Mouse (Mus musculus) cerebellum, adult 18-20 months (tissue): ENCODE data around the gene Gpr156.
"Not testable (repeated sequence)": the region's sequence is repeated elsewhere in the genome, so short reads cannot be mapped to it uniquely, and the experiment has no call there.

Experiments used
- DNase-seq, 2 experiments: peaks; one replicate each; pipeline ENCODE4 v3.0.0; 2021

Gene Gpr156

GRCm38 (mm10) chr16:37962696-37963095 is 46.4 kb downstream of the Gpr156 start:
- not testable (repeated sequence) for DNase-seq

GRCm38 (mm10) chr16:37963331-37964281 is 47.3 kb downstream of the Gpr156 start:
- DNase-seq = no peak

- no peak for DNase-seq
Measured at GRCm38 (mm10) chr16:37964380-37965070, 48.2 kb downstream of the Gpr156 start.

- no peak for DNase-seq
Measured at GRCm38 (mm10) chr16:37966871-37967270, 50.6 kb downstream of the Gpr156 start.

- no peak for DNase-seq
Measured at GRCm38 (mm10) chr16:37967415-37967814, 51.1 kb downstream of the Gpr156 start.

GRCm38 (mm10) chr16:37971522-37971921 is 55.2 kb downstream of the Gpr156 start:
- DNase-seq = no peak

GRCm38 (mm10) chr16:37972357-37972756 is 56.1 kb downstream of the Gpr156 start:
- DNase-seq = peak in 1 of 2 experiments; percentile 9

GRCm38 (mm10) chr16:37973239-37973638 is 56.9 kb downstream of the Gpr156 start:
- not testable (repeated sequence) for DNase-seq

GRCm38 (mm10) chr16:37973855-37974519 is 57.7 kb downstream of the Gpr156 start:
- peak; percentile 19 to 24 for DNase-seq

- DNase-seq = peak in 1 of 2 experiments; percentile 24
Measured at GRCm38 (mm10) chr16:37974520-37975340, 58.4 kb downstream of the Gpr156 start.

GRCm38 (mm10) chr16:37981907-37982306 is 65.6 kb downstream of the Gpr156 start:
- no peak for DNase-seq

GRCm38 (mm10) chr16:37988211-37988865 is 72.0 kb downstream of the Gpr156 start:
- DNase-seq = no peak

- no peak for DNase-seq
Measured at GRCm38 (mm10) chr16:37989796-37990195, 73.5 kb downstream of the Gpr156 start.

- DNase-seq = peak; percentile 9 to 19
Measured at GRCm38 (mm10) chr16:37990553-37991344, 74.5 kb downstream of the Gpr156 start.

GRCm38 (mm10) chr16:37992806-37993205 is 76.5 kb downstream of the Gpr156 start:
- DNase-seq = no peak

GRCm38 (mm10) chr16:37994647-37995046 is 78.4 kb downstream of the Gpr156 start:
- peak; percentile 81 for DNase-seq

GRCm38 (mm10) chr16:37997771-37998170 is 81.5 kb downstream of the Gpr156 start:
- no peak for DNase-seq

GRCm38 (mm10) chr16:37999762-38000161 is 83.5 kb downstream of the Gpr156 start:
- DNase-seq = no peak

GRCm38 (mm10) chr16:38000178-38000577 is 83.9 kb downstream of the Gpr156 start:
- no peak for DNase-seq

- no peak for DNase-seq
Measured at GRCm38 (mm10) chr16:38001766-38002165, 85.5 kb downstream of the Gpr156 start.

- no peak for DNase-seq
Measured at GRCm38 (mm10) chr16:38002485-38002884, 86.2 kb downstream of the Gpr156 start.
